Mouse (Mus musculus) spleen, adult 2 months (tissue): ENCODE measurements around the gene Mtmr11.

Experiments used
- CTCF ChIP-seq: fragments of 200-500 bp; IDR thresholded peaks from 2 replicates; pipeline ENCODE4 v1.5.1; 2011; ENCODE audit warnings: mild to moderate bottlenecking, inconsistent platforms; ENCODE audit not compliant: insufficient read depth, insufficient read length, insufficient replicate concordance; ENCODE audit errors: extremely low read depth
- POLR2A ChIP-seq: fragments of 200-500 bp; IDR thresholded peaks from 2 replicates; pipeline ENCODE4 v1.6.1; 2011; ENCODE audit warnings: low read depth, low read length, inconsistent platforms

GRCm38 (mm10) chr3:96219661-96220130, 57.9 kb downstream of the Mtmr11 start, which contains the start of the genes Bola1 and Hist2h2ab:
- TF ChIP-seq CTCF (no peak), POLR2A (peak; percentile 18)
